Mouse (Mus musculus): ENCODE results near the gene Usp2.

DNA sequence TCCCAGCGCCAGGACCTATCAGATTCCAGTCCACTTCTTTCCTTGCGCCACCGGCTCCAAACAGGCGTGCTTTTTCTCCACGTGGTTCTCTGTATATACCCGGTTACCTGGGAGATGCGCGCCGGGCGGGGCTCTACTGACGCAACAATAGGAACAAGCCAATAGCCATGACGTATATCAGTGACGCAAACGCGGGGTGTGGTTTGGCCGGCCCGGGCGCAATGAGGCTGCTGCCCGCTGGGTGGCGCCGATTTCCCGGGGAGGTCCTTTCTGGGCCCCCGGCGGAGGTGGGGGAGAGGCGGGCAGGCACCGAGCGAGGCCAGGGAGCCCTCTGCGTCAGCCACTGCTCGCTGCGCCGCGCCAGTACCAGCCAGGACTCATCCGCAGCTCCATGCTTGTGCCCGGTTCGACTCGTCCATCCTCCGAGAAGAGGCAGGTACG is at the start of gene Usp2:
- TF ChIP-seq CTCF (IDR thresholded peaks at IDR 0.05; ENCODE audit: low read depth, low read length) (peak; percentile 64; the same call in 1 of the 2 replicates), GATA1 (IDR thresholded peaks at IDR 0.05; ENCODE audit: borderline replicate concordance, low read length) (no peak), POLR2AphosphoS5 (IDR thresholded peaks at IDR 0.05; ENCODE audit: insufficient replicate concordance, low read depth, low read length) (no peak), GATA2 (IDR thresholded peaks at IDR 0.05; ENCODE audit: borderline replicate concordance, low read depth, low read length) (no peak)
